Mouse (Mus musculus) forebrain, embryonic 14.5 days (tissue): ENCODE results near the gene Bcar1. TPM values are rescaled to one million over a fixed set of nuclear protein-coding genes. Genes with fewer than 3 reads are reported as not detected.

Experiments
- ATAC-seq: fragments of 200-750 bp; cut with Nextera tagmentation; 2 replicates; pipeline ENCODE4 v1.8.0; 2017; ENCODE audit warnings: mild to moderate bottlenecking, moderate library complexity
- DNase-seq: peaks from one replicate; pipeline ENCODE4 v3.0.0-alpha.2; 2015; ENCODE audit warnings: low spot score
- H3K27ac ChIP-seq: fragments of 300-500 bp; sonication (generic); 2 replicates; pipeline ENCODE4 v1.5.1; 2014; ENCODE audit warnings: low read depth, mild to moderate bottlenecking, control low read depth, low read length, moderate library complexity
- H3K27me3 ChIP-seq: fragments of 300-500 bp; sonication (generic); replicated peaks from 2 replicates; pipeline ENCODE4 v1.6.1; 2014; ENCODE audit warnings: low read length, control low read depth, mixed read lengths; ENCODE audit not compliant: control insufficient read depth, insufficient read depth
- H3K36me3 ChIP-seq: fragments of 300-500 bp; sonication (generic); 2 replicates; pipeline ENCODE4 v1.6.1; 2014; ENCODE audit warnings: low read length, control low read depth; ENCODE audit not compliant: control insufficient read depth, insufficient read depth
- H3K4me1 ChIP-seq: fragments of 300-500 bp; sonication (generic); 2 replicates; pipeline ENCODE4 v1.6.1; 2014; ENCODE audit warnings: antibody characterized with exemption, low read length, control low read depth; ENCODE audit not compliant: control insufficient read depth, insufficient read depth
- H3K4me2 ChIP-seq: fragments of 300-500 bp; sonication (generic); 2 replicates; pipeline ENCODE4 v1.6.1; 2014; ENCODE audit warnings: mild to moderate bottlenecking, control low read depth, low read length
- H3K4me3 ChIP-seq: fragments of 300-500 bp; sonication (generic); 2 replicates; pipeline ENCODE4 v1.5.1; 2014; ENCODE audit warnings: low read depth, low read length, control low read depth
- H3K9ac ChIP-seq: fragments of 300-500 bp; sonication (generic); 2 replicates; pipeline ENCODE4 v1.6.1; 2014; ENCODE audit warnings: mild to moderate bottlenecking, low read length, control low read depth, moderate library complexity
- H3K9me3 ChIP-seq: fragments of 300-500 bp; sonication (generic); replicated peaks from 2 replicates; pipeline ENCODE4 v1.6.1; 2016; ENCODE audit warnings: low read length, control low read depth, mixed read lengths; ENCODE audit not compliant: control insufficient read depth
- WGBS: fragments of 180-500 bp; shearing (Covaris S2); extraction: QIAGEN DNeasy Blood & Tissue Kit; methylation state at CpG from one replicate; pipeline ENCODE4 v1.1.7; 2014; 5-methylcytosine and 5-hydroxymethylcytosine counted together
- polyA plus RNA-seq: library from polyadenylated mRNA; unstranded; fragments of >200 nt; fragmentation: Nextera tagmentation; extraction: Ambion mirVana; gene quantifications from 2 replicates; pipeline ENCODE4 v1.2.1, GENCODE M21; 2014

Bcar1 gene
- 41.2 and 44.2 TPM in 2 replicates for polyA plus RNA-seq

- WGBS: 10% methylated on average over 38 of the region's 40 CpGs
- H3K27me3 ChIP-seq: no peaks in the 10 kb centered on the region
- H3K9ac ChIP-seq: peak within 1 kb of the TSS; percentile 96
- peak within 1 kb of the TSS; percentile 75 for H3K4me3 ChIP-seq
- DNase-seq (peak; percentile 88), ATAC-seq (peak; percentile 49)
- no peaks in the 10 kb centered on the region for H3K36me3 ChIP-seq
- H3K4me1 ChIP-seq: peaks cover 57% of the 10 kb centered on the region
- peak within 1 kb of the TSS; percentile 85 for H3K27ac ChIP-seq
- no peaks in the 10 kb centered on the region for H3K9me3 ChIP-seq
- peak within 1 kb of the TSS; percentile 79 for H3K4me2 ChIP-seq
Observed at GRCm38 (mm10) chr8:111743792-111744696, at the start of gene Bcar1. TSS of gene Bcar1 (minus strand) at chr8:111743809.

- no peak overlapping the region for H3K4me2 ChIP-seq
- 0 out of 2 replicates have a peak, but pooled peaks have one; percentile 48 for ATAC-seq
- no peak overlapping the region for H3K9ac ChIP-seq
- H3K27ac ChIP-seq: no peak overlapping the region
- no peak overlapping the region for H3K4me3 ChIP-seq
- no peaks in the 10 kb centered on the region for H3K27me3 ChIP-seq
- no peaks in the 10 kb centered on the region for H3K9me3 ChIP-seq
- H3K36me3 ChIP-seq: no peaks in the 10 kb centered on the region
- H3K4me1 ChIP-seq: peaks cover 20% of the 10 kb centered on the region
- peak; percentile 37 for DNase-seq
Observed at GRCm38 (mm10) chr8:111789639-111790038, 46.0 kb upstream of the Bcar1 start.

GRCm38 (mm10) chr8:111789200-111789599 is 45.6 kb upstream of the Bcar1 start:
- H3K27ac ChIP-seq: no peak overlapping the region; the same call in 1 of the 2 replicates
- H3K9ac ChIP-seq: no peak overlapping the region
- H3K9me3 ChIP-seq: no peaks in the 10 kb centered on the region
- no peaks in the 10 kb centered on the region for H3K36me3 ChIP-seq
- WGBS: 16% methylated on average over 4 of the region's 4 CpGs
- H3K4me2 ChIP-seq: no peak overlapping the region
- H3K4me3 ChIP-seq: no peak overlapping the region
- no peaks in the 10 kb centered on the region for H3K27me3 ChIP-seq
- ATAC-seq: no peak
- H3K4me1 ChIP-seq: peaks cover 20% of the 10 kb centered on the region
- no peak for DNase-seq

- 59% methylated on average over 3 of the region's 3 CpGs for WGBS
- Histone ChIP-seq H3K27me3 (no peaks in the 10 kb centered on the region), H3K9ac (no peak overlapping the region), H3K4me2 (no peak overlapping the region), H3K4me3 (no peak overlapping the region), H3K27ac (no peak overlapping the region), H3K36me3 (no peaks in the 10 kb centered on the region), H3K4me1 (peaks cover 20% of the 10 kb centered on the region), H3K9me3 (no peaks in the 10 kb centered on the region)
- DNase-seq (no peak), ATAC-seq (no peak)
Observed at GRCm38 (mm10) chr8:111788497-111788896, 44.9 kb upstream of the Bcar1 start.

GRCm38 (mm10) chr8:111788085-111788484 is 44.5 kb upstream of the Bcar1 start:
- no peak for DNase-seq
- 69% methylated on average over 5 of the region's 5 CpGs for WGBS
- Histone ChIP-seq H3K36me3 (no peaks in the 10 kb centered on the region), H3K9ac (0 out of 2 replicates have a peak overlapping the region, but pooled peaks have one; percentile 35), H3K27ac (peak overlapping the region; percentile 76), H3K4me1 (peaks cover 20% of the 10 kb centered on the region), H3K4me3 (no peak overlapping the region), H3K4me2 (0 out of 2 replicates have a peak overlapping the region, but pooled peaks have one; percentile 1), H3K9me3 (no peaks in the 10 kb centered on the region), H3K27me3 (no peaks in the 10 kb centered on the region)
- ATAC-seq: no peak

GRCm38 (mm10) chr8:111787683-111788082 is 44.1 kb upstream of the Bcar1 start:
- Histone ChIP-seq H3K4me2 (0 out of 2 replicates have a peak overlapping the region, but pooled peaks have one; percentile 1), H3K4me3 (no peak overlapping the region), H3K36me3 (no peaks in the 10 kb centered on the region), H3K4me1 (peaks cover 21% of the 10 kb centered on the region), H3K9ac (0 out of 2 replicates have a peak overlapping the region, but pooled peaks have one; percentile 35), H3K27ac (peak overlapping the region; percentile 76), H3K27me3 (no peaks in the 10 kb centered on the region), H3K9me3 (no peaks in the 10 kb centered on the region)
- ATAC-seq (no peak), DNase-seq (peak; percentile 47)
- 11% methylated on average over 4 of the region's 4 CpGs for WGBS

GRCm38 (mm10) chr8:111786701-111787588 is 43.3 kb upstream of the Bcar1 start:
- peak overlapping the region; percentile 76 for H3K27ac ChIP-seq
- no peak overlapping the region for H3K4me3 ChIP-seq
- peak; percentile 46 for DNase-seq
- WGBS: 31% methylated on average over 13 of the region's 13 CpGs
- H3K36me3 ChIP-seq: no peaks in the 10 kb centered on the region
- no peaks in the 10 kb centered on the region for H3K9me3 ChIP-seq
- peak overlapping the region; percentile 35; the same call in 1 of the 2 replicates for H3K9ac ChIP-seq
- no peaks in the 10 kb centered on the region for H3K27me3 ChIP-seq
- 0 out of 2 replicates have a peak overlapping the region, but pooled peaks have one; percentile 1 for H3K4me2 ChIP-seq
- peaks cover 23% of the 10 kb centered on the region for H3K4me1 ChIP-seq
- peak; percentile 44; the same call in 1 of the 2 replicates for ATAC-seq

GRCm38 (mm10) chr8:111786116-111786515 is 42.5 kb upstream of the Bcar1 start:
- ATAC-seq (no peak), DNase-seq (no peak)
- H3K27me3 ChIP-seq: no peaks in the 10 kb centered on the region
- no peaks in the 10 kb centered on the region for H3K36me3 ChIP-seq
- H3K4me3 ChIP-seq: no peak overlapping the region
- no peak overlapping the region for H3K27ac ChIP-seq
- H3K9ac ChIP-seq: no peak overlapping the region
- H3K9me3 ChIP-seq: no peaks in the 10 kb centered on the region
- H3K4me1 ChIP-seq: peaks cover 23% of the 10 kb centered on the region
- WGBS: 81% methylated on average over 2 of the region's 2 CpGs
- no peak overlapping the region for H3K4me2 ChIP-seq
